In genomic region chr11:23169742-23170428, GRCm38 (mm10) we compare ENCODE assay signal across 19 mouse cellular contexts.
DNase-seq lines count a peak whose midpoint lies in the region; ATAC-seq and TF ChIP-seq lines count a peak whose summit lies in the region.
"Had no signal": no experiment of that assay in that cellular context is flagged by ENCODE, and none has a peak within 500 bp of the region (broad histone marks: within the 10 kb centered on the region; RNA-seq: fewer than 3 reads in every experiment).

No protein-coding gene starts in this region.

- no peak overlapping the region for H3K4me3 ChIP-seq in MEL (ENCODE audit: control insufficient read depth in 1 of 2, insufficient read depth in 1 of 2, low read depth in 2 of 2, low read length in 2 of 2)
- no peak overlapping the region for H3K4me3 ChIP-seq in liver, embryonic 12.5 days
- H3K4me3 ChIP-seq in embryonic facial prominence, embryonic 10.5 days: no peak overlapping the region
- H3K4me3 ChIP-seq: hindbrain, embryonic 12.5 days; limb, embryonic 15.5 days had no signal

- no peak overlapping the region for H3K9ac ChIP-seq in MEL (ENCODE audit: control insufficient read depth, low read depth, low read length, poor library complexity, severe bottlenecking)
- H3K9ac ChIP-seq in liver, embryonic 12.5 days: no peak overlapping the region
- H3K9ac ChIP-seq: forebrain, postnatal 0 days; hindbrain, embryonic 12.5 days; limb, embryonic 15.5 days had no signal

- no peak for TF ChIP-seq RAD21 in MEL (IDR thresholded peaks at IDR 0.05; ENCODE audit: low read depth, low read length)

- peak; percentile 99 for ATAC-seq in liver, embryonic 12.5 days
- ATAC-seq: forebrain, postnatal 0 days; Patski had no signal

- peaks cover 0 to 34% of the 10 kb centered on the region in 2 experiments; a peak in 2 of 4 replicates for H3K36me3 ChIP-seq in MEL (ENCODE audit: control insufficient read depth in 1 of 2, insufficient read depth in 2 of 2, low read length in 2 of 2)
- no peaks in the 10 kb centered on the region for H3K36me3 ChIP-seq in liver, embryonic 12.5 days
- no peaks in the 10 kb centered on the region for H3K36me3 ChIP-seq in embryonic facial prominence, embryonic 10.5 days (replicated peaks)
- H3K36me3 ChIP-seq: hindbrain, embryonic 12.5 days; limb, embryonic 15.5 days had no signal

- peak overlapping the region; percentile 90 for H3K27ac ChIP-seq in MEL (ENCODE audit: control insufficient read depth, low read depth, low read length)
- peak overlapping the region; percentile 88 for H3K27ac ChIP-seq in liver, embryonic 12.5 days
- no peak overlapping the region for H3K27ac ChIP-seq in embryonic facial prominence, embryonic 10.5 days (replicated peaks)
- H3K27ac ChIP-seq: hindbrain, embryonic 12.5 days; limb, embryonic 15.5 days had no signal

- no peaks in the 10 kb centered on the region for H3K9me3 ChIP-seq in MEL (replicated peaks; ENCODE audit: insufficient read depth, low read length)
- no peaks in the 10 kb centered on the region for H3K9me3 ChIP-seq in liver, embryonic 12.5 days (replicated peaks)
- H3K9me3 ChIP-seq in embryonic facial prominence, embryonic 10.5 days: no peaks in the 10 kb centered on the region
- H3K9me3 ChIP-seq: hindbrain, embryonic 12.5 days; limb, embryonic 15.5 days had no signal

- TF ChIP-seq POLR2A in MEL (IDR thresholded peaks at IDR 0.05; ENCODE audit: control insufficient read depth in 1 of 2, insufficient read depth in 1 of 2, low read depth in 1 of 2, low read length in 2 of 2, poor library complexity in 1 of 2): no peak

- peak; percentile 90 for DNase-seq in MEL (ENCODE audit: low read depth, low spot score)
- peak; percentile 20 for DNase-seq in c-Kit-positive CD71-negative TER-119-negative erythroid progenitor cells, embryonic 14.5 days (ENCODE audit: low read depth)
- DNase-seq in skeletal muscle tissue, adult 2 months (ENCODE audit: low read depth, low spot score): peak; percentile 2
- no peak for DNase-seq in kidney, adult 9 months
- DNase-seq in embryonic facial prominence, embryonic 10.5 days (ENCODE audit: low spot score): no peak
- no peak for DNase-seq in frontal cortex, postnatal 36 days (ENCODE audit: low spot score in 2 of 2)
- DNase-seq: cerebellum, adult 11-12 months; forebrain, postnatal 0 days; gastrocnemius, postnatal 25 days; kidney, adult 18-20 months; kidney, postnatal 36 days; lung, postnatal 4 days; midbrain, embryonic 14.5 days; thymus, adult 2 months had no signal

- H3K4me2 ChIP-seq in liver, embryonic 12.5 days: peak overlapping the region; percentile 56
- H3K4me2 ChIP-seq: hindbrain, embryonic 12.5 days; limb, embryonic 15.5 days had no signal

- no peaks in the 10 kb centered on the region for H3K79me2 ChIP-seq in MEL (ENCODE audit: control insufficient read depth, insufficient read depth, low read length, poor library complexity)

- peak; percentile 94 to 96 for TF ChIP-seq EP300 in MEL (IDR thresholded peaks at IDR 0.05; ENCODE audit: low read depth in 1 of 2, low read length in 2 of 2)

- peaks cover 23 to 34% of the 10 kb centered on the region in 2 experiments for H3K4me1 ChIP-seq in MEL (ENCODE audit: control insufficient read depth in 1 of 2, insufficient read depth in 2 of 2, low read length in 2 of 2)
- peaks cover 48% of the 10 kb centered on the region for H3K4me1 ChIP-seq in liver, embryonic 12.5 days
- H3K4me1 ChIP-seq in embryonic facial prominence, embryonic 10.5 days: 0 out of 2 replicates have a peak, but pooled peaks cover 4% of the 10 kb centered on the region
- H3K4me1 ChIP-seq: hindbrain, embryonic 12.5 days; limb, embryonic 15.5 days had no signal

- no peak for TF ChIP-seq CTCF in MEL (IDR thresholded peaks at IDR 0.05 in 2 of 3, conservative IDR thresholded peaks at IDR 0.05 in 1 of 3; ENCODE audit: control insufficient read depth in 1 of 3, insufficient read depth in 1 of 3, low read depth in 2 of 3, low read length in 3 of 3, poor library complexity in 1 of 3, severe bottlenecking in 1 of 3)

- H3K27me3 ChIP-seq in MEL (ENCODE audit: control insufficient read depth in 1 of 2, insufficient read depth in 2 of 2, low read length in 2 of 2): no peaks in the 10 kb centered on the region
- H3K27me3 ChIP-seq in liver, embryonic 12.5 days (replicated peaks): no peaks in the 10 kb centered on the region
- no peaks in the 10 kb centered on the region for H3K27me3 ChIP-seq in embryonic facial prominence, embryonic 10.5 days (replicated peaks; ENCODE audit: low read depth, poor library complexity, severe bottlenecking)
- H3K27me3 ChIP-seq: CH12.LX; hindbrain, embryonic 12.5 days; limb, embryonic 15.5 days had no signal

- WGBS in liver, embryonic 12.5 days (ENCODE audit: insufficient replicate concordance): 23% methylated on average over 3 of the region's 3 CpGs
- WGBS in embryonic facial prominence, embryonic 10.5 days: 81% methylated on average over 3 of the region's 3 CpGs

TF ChIP-seq in MEL, 35 proteins besides CTCF, POLR2A, EP300 and RAD21:
- peak; percentile 71 for TF ChIP-seq ZNF384 (IDR thresholded peaks at IDR 0.05; ENCODE audit: low read depth, low read length)
- TF ChIP-seq MAX (IDR thresholded peaks at IDR 0.05; ENCODE audit: low read length): peak; percentile 62; the same call in 1 of the 2 replicates
- peak; percentile 94 for TF ChIP-seq BHLHE40 (IDR thresholded peaks at IDR 0.05; ENCODE audit: borderline replicate concordance, low read depth, low read length)
- peak; percentile 78; the same call in 1 of the 2 replicates for TF ChIP-seq MYC (IDR thresholded peaks at IDR 0.05; ENCODE audit: low read depth, low read length)
- peak; percentile 12; the same call in 1 of the 2 replicates for TF ChIP-seq ELF1 (IDR thresholded peaks at IDR 0.05; ENCODE audit: low read depth, low read length)
- peak; percentile 61; the same call in 1 of the 2 replicates for TF ChIP-seq ZMIZ1 (IDR thresholded peaks at IDR 0.05; ENCODE audit: low read depth, low read length)
- peak; percentile 83 for TF ChIP-seq SIN3A (IDR thresholded peaks at IDR 0.05; ENCODE audit: low read length)
- TF ChIP-seq TAL1 (IDR thresholded peaks at IDR 0.05; ENCODE audit: low read length): peak; percentile 72
- 0 out of 2 replicates have a peak, but pooled peaks have one; percentile 70 for TF ChIP-seq MAFK (IDR thresholded peaks at IDR 0.05; ENCODE audit: borderline replicate concordance, low read depth, low read length)
- TF ChIP-seq ETS1 (IDR thresholded peaks at IDR 0.05; ENCODE audit: low read depth, low read length): peak; percentile 93
- peak; percentile 88 for TF ChIP-seq RCOR1 (IDR thresholded peaks at IDR 0.05; ENCODE audit: low read depth, low read length)
- peak; percentile 97 for TF ChIP-seq TCF12 (IDR thresholded peaks at IDR 0.05; ENCODE audit: low read depth, low read length)
- peak; percentile 100 for TF ChIP-seq GATA1 (IDR thresholded peaks at IDR 0.05; ENCODE audit: low read depth, low read length)
- TF ChIP-seq JUND (IDR thresholded peaks at IDR 0.05; ENCODE audit: low read depth, low read length): no peak
- no peak for TF ChIP-seq TBP (IDR thresholded peaks at IDR 0.05; ENCODE audit: low read depth, low read length)
- peak; percentile 68; the same call in 1 of the 2 replicates for TF ChIP-seq MAZ (IDR thresholded peaks at IDR 0.05; ENCODE audit: low read depth, low read length)
- no peak for TF ChIP-seq USF2 (IDR thresholded peaks at IDR 0.05; ENCODE audit: borderline replicate concordance in 1 of 2, insufficient read depth in 1 of 2, low read depth in 1 of 2, low read length in 2 of 2)
- TF ChIP-seq UBTF (IDR thresholded peaks at IDR 0.05; ENCODE audit: borderline replicate concordance, insufficient read depth, low read depth, low read length): no peak
- TF ChIP-seq CHD1 (IDR thresholded peaks at IDR 0.05; ENCODE audit: low read depth, low read length): no peak

Comparison
In these comparisons a context has a peak if more than half of its experiments do, and no peak if none do; other contexts are left out.
1. DNase-seq: peak in MEL (single experiment), c-Kit-positive CD71-negative TER-119-negative erythroid progenitor cells, embryonic 14.5 days (single experiment) and skeletal muscle tissue, adult 2 months (single experiment); none in kidney, adult 9 months (single experiment), embryonic facial prominence, embryonic 10.5 days (single experiment) and frontal cortex, postnatal 36 days (0 of 2).